Mouse (Mus musculus) testis, postnatal 10 days (tissue): ENCODE data around the gene Rbbp7.

Experiments
- DNase-seq: peaks from one replicate; pipeline ENCODE4 v3.0.0; 2021; ENCODE audit warnings: low spot score

Gene Rbbp7

DNA sequence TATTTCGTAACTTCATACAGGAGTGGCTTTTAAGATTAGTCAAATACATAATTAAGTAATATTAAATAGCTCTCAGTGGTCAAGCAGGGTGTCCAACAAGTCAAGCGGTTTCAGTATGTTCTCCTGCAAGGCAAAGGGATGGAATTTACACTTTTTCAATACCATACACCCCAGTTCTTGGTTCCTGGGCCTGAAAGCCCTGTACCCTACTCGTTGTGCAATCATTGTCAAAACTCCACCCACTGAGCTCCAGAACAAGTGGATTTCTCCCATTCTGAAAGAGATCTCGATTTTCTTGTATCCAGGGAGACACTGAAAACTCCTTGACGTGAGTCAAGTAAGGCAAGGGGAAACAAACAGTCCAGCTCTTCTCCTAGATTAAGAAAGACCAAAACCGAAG is 67.8 kb downstream of the Rbbp7 start:
- DNase-seq = no peak
